Mouse (Mus musculus): ENCODE data around the gene Lrrc36. TPM values are rescaled to one million over a fixed set of nuclear protein-coding genes. Genes with fewer than 3 reads are reported as not detected.
A peak's percentile ranks its signal among the peaks of the same experiment; 100 is the strongest.

The Lrrc36 gene
- total RNA-seq, 1 experiment: 0.13 TPM

DNA sequence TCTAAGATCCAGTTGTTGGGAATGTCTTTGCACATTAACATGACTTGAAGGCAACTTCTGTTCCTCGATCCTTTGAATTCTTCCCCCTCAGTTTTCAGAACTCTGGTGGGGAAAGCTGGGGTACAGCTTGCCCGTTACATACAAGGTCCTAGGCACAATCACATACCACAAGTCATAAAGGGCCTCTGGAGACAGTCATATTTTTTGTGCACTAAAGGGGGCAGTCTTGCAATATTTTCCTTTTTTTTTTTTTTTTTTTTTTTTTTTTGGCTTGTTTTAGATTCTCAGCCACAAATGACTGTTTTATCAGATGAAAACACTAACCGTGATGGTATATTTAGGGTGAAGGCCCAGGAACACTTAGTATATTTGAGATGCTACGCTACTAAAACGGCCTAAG, 39.9 kb downstream of the Lrrc36 start:
- H3K9ac ChIP-seq (ENCODE audit: insufficient read depth, low read depth, low read length, poor library complexity, severe bottlenecking): no peak overlapping the region

GRCm38 (mm10) chr8:105454088-105454487, 40.7 kb downstream of the Lrrc36 start:
- no peaks in the 10 kb centered on the region for H3K9me3 ChIP-seq (ENCODE audit: control insufficient read depth, insufficient read depth, low read depth, low read length)
- no peak overlapping the region for H3K9ac ChIP-seq (ENCODE audit: insufficient read depth, low read depth, low read length, poor library complexity, severe bottlenecking)
- no peaks in the 10 kb centered on the region for H3K36me3 ChIP-seq (ENCODE audit: control insufficient read depth, insufficient read depth, low read length, poor library complexity, severe bottlenecking)
- TF ChIP-seq HCFC1 (IDR thresholded peaks at IDR 0.05; ENCODE audit: borderline replicate concordance, insufficient read depth, low read length) (no peak), ZC3H11A (IDR thresholded peaks at IDR 0.05; ENCODE audit: borderline replicate concordance, low read depth, low read length) (no peak), CHD2 (IDR thresholded peaks at IDR 0.05; ENCODE audit: low read depth, low read length) (no peak), MAFK (IDR thresholded peaks at IDR 0.05; ENCODE audit: insufficient read depth, low read depth, low read length) (no peak), ZNF384 (IDR thresholded peaks at IDR 0.05; ENCODE audit: low read depth, low read length) (no peak)
- in situ Hi-C loops (cut with MboI; ENCODE audit: low sequenced_read_pairs in 2 of 2, unreplicated experiment in 2 of 2): no loop called here
- no peak overlapping the region for H3K4me3 ChIP-seq (ENCODE audit: insufficient read depth in 1 of 2, low read depth in 1 of 2, low read length in 2 of 2, poor library complexity in 1 of 2, severe bottlenecking in 1 of 2)
- no peak overlapping the region for H3K27ac ChIP-seq (ENCODE audit: insufficient read depth, low read depth, low read length, poor library complexity, severe bottlenecking)
- DNase-seq (ENCODE audit: low read depth, low spot score): no peak
- peaks cover 0 to 3% of the 10 kb centered on the region in 2 experiments; a peak in 1 of 4 replicates for H3K4me1 ChIP-seq (ENCODE audit: control insufficient read depth in 2 of 2, insufficient read depth in 2 of 2, low read length in 2 of 2, poor library complexity in 1 of 2)

More for the DNA sequence above, 39.9 kb downstream of the Lrrc36 start:
- TF ChIP-seq ZNF384 (IDR thresholded peaks at IDR 0.05; ENCODE audit: low read depth, low read length) (peak; percentile 96), HCFC1 (IDR thresholded peaks at IDR 0.05; ENCODE audit: borderline replicate concordance, insufficient read depth, low read length) (no peak)
- in situ Hi-C loops (cut with MboI; ENCODE audit: low sequenced_read_pairs in 2 of 2, unreplicated experiment in 2 of 2): no loop called here
- no peak for DNase-seq (ENCODE audit: low read depth, low spot score)
- H3K4me1 ChIP-seq (ENCODE audit: control insufficient read depth in 2 of 2, insufficient read depth in 2 of 2, low read length in 2 of 2, poor library complexity in 1 of 2): peaks cover 0 to 3% of the 10 kb centered on the region in 2 experiments; a peak in 1 of 4 replicates
- H3K36me3 ChIP-seq (ENCODE audit: control insufficient read depth, insufficient read depth, low read length, poor library complexity, severe bottlenecking): no peaks in the 10 kb centered on the region
- no peaks in the 10 kb centered on the region for H3K9me3 ChIP-seq (ENCODE audit: control insufficient read depth, insufficient read depth, low read depth, low read length)
- no peak overlapping the region for H3K4me3 ChIP-seq (ENCODE audit: insufficient read depth in 1 of 2, low read depth in 1 of 2, low read length in 2 of 2, poor library complexity in 1 of 2, severe bottlenecking in 1 of 2)
- H3K27ac ChIP-seq (ENCODE audit: insufficient read depth, low read depth, low read length, poor library complexity, severe bottlenecking): no peak overlapping the region

DNA sequence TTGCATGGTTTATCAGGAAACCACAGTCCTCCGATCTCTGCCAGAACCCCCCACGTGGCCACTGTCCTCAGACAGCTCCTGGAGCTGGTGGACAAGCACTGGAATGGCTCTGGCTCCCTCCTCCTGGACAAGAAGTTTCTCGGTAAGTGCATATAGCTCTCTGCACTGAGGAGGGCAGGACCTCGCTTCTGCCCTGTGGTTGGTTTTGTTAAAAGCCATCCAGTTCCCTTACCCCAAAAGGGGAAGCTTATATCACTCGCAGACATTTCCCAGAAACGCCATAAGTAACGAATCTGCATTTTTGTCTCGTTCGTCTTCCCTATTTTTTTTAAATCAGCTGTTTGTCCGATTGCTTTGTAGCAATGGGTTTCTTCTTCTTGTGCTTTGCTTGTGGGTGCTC, 41.8 kb downstream of the Lrrc36 start:
- in situ Hi-C loops (cut with MboI; ENCODE audit: low sequenced_read_pairs in 2 of 2, unreplicated experiment in 2 of 2): no loop called here
- Histone ChIP-seq H3K4me1 (ENCODE audit: control insufficient read depth in 2 of 2, insufficient read depth in 2 of 2, low read length in 2 of 2, poor library complexity in 1 of 2) (peaks cover 0 to 3% of the 10 kb centered on the region in 2 experiments; a peak in 1 of 4 replicates), H3K4me3 (ENCODE audit: insufficient read depth in 1 of 2, low read depth in 1 of 2, low read length in 2 of 2, poor library complexity in 1 of 2, severe bottlenecking in 1 of 2) (no peak overlapping the region), H3K36me3 (ENCODE audit: control insufficient read depth, insufficient read depth, low read length, poor library complexity, severe bottlenecking) (no peaks in the 10 kb centered on the region), H3K9me3 (ENCODE audit: control insufficient read depth, insufficient read depth, low read depth, low read length) (no peaks in the 10 kb centered on the region), H3K27ac (ENCODE audit: insufficient read depth, low read depth, low read length, poor library complexity, severe bottlenecking) (no peak overlapping the region), H3K9ac (ENCODE audit: insufficient read depth, low read depth, low read length, poor library complexity, severe bottlenecking) (no peak overlapping the region)
- TF ChIP-seq ZNF384 (IDR thresholded peaks at IDR 0.05; ENCODE audit: low read depth, low read length): no peak
- no peak for TF ChIP-seq MAFK (IDR thresholded peaks at IDR 0.05; ENCODE audit: insufficient read depth, low read depth, low read length)
- TF ChIP-seq ZC3H11A (IDR thresholded peaks at IDR 0.05; ENCODE audit: borderline replicate concordance, low read depth, low read length): no peak
- no peak for TF ChIP-seq CHD2 (IDR thresholded peaks at IDR 0.05; ENCODE audit: low read depth, low read length)
- TF ChIP-seq HCFC1 (IDR thresholded peaks at IDR 0.05; ENCODE audit: borderline replicate concordance, insufficient read depth, low read length): no peak
- no peak for DNase-seq (ENCODE audit: low read depth, low spot score)

GRCm38 (mm10) chr8:105461085-105461803, 47.9 kb downstream of the Lrrc36 start:
- H3K36me3 ChIP-seq (ENCODE audit: control insufficient read depth, insufficient read depth, low read length, poor library complexity, severe bottlenecking): no peaks in the 10 kb centered on the region
- in situ Hi-C loops (cut with MboI; ENCODE audit: low sequenced_read_pairs in 2 of 2, unreplicated experiment in 2 of 2): no loop called here
- H3K9ac ChIP-seq (ENCODE audit: insufficient read depth, low read depth, low read length, poor library complexity, severe bottlenecking): no peak overlapping the region
- H3K9me3 ChIP-seq (ENCODE audit: control insufficient read depth, insufficient read depth, low read depth, low read length): no peaks in the 10 kb centered on the region
- H3K27ac ChIP-seq (ENCODE audit: insufficient read depth, low read depth, low read length, poor library complexity, severe bottlenecking): no peak overlapping the region
- no peak overlapping the region for H3K4me3 ChIP-seq (ENCODE audit: insufficient read depth in 1 of 2, low read depth in 1 of 2, low read length in 2 of 2, poor library complexity in 1 of 2, severe bottlenecking in 1 of 2)
- peaks cover 0 to 3% of the 10 kb centered on the region in 2 experiments; a peak in 1 of 4 replicates for H3K4me1 ChIP-seq (ENCODE audit: control insufficient read depth in 2 of 2, insufficient read depth in 2 of 2, low read length in 2 of 2, poor library complexity in 1 of 2)
- no peak for DNase-seq (ENCODE audit: low read depth, low spot score)
- TF ChIP-seq CHD2 (IDR thresholded peaks at IDR 0.05; ENCODE audit: low read depth, low read length) (no peak), HCFC1 (IDR thresholded peaks at IDR 0.05; ENCODE audit: borderline replicate concordance, insufficient read depth, low read length) (no peak), ZNF384 (IDR thresholded peaks at IDR 0.05; ENCODE audit: low read depth, low read length) (no peak), ZC3H11A (IDR thresholded peaks at IDR 0.05; ENCODE audit: borderline replicate concordance, low read depth, low read length) (no peak), MAFK (IDR thresholded peaks at IDR 0.05; ENCODE audit: insufficient read depth, low read depth, low read length) (no peak; the same call in 1 of the 2 replicates)

All from ES-E14 (cell line).